Mouse (Mus musculus): ENCODE measurements around the gene Zfp536.

DNA sequence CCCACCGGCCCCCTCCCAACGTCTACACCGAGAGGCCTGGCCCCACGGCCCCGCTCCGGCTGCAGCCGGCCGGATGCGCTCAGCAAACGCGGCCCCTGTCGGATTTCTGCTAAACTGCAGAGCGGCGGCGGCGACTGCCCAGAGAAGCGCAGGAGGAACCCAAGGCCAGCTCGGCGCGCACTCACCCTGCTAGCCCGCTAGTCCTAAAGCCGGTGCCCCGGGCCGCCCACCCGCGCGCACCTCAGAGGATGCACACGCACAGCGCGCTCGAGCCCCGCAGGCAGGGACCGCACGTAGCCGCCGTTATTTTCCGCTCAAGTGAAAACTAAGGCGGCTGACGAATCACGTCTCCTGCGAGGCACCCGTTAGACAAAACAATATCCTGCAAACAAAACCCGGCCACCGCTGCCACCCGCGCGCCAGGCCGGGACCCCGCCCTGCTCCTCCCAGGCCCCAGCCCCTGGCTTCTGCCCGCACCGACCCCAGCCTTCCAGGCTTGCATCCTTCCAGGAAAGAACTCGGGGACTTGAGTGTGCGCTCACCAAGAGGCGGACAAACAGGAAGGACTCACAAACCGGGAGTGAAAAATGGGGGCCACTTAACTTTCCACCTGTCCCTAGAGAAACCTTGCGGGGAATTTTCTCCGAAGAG is 2.9 kb downstream of the Zfp536 start:
- TF ChIP-seq REST (IDR thresholded peaks at IDR 0.05; ENCODE audit: insufficient read depth, insufficient read length), result no peak
- TF ChIP-seq E2F4 (IDR thresholded peaks at IDR 0.05; ENCODE audit: insufficient read depth), result no peak
- no peak for TF ChIP-seq CEBPB (IDR thresholded peaks at IDR 0.05; ENCODE audit: insufficient read depth, poor library complexity, severe bottlenecking)
- TF ChIP-seq POLR2A (IDR thresholded peaks at IDR 0.05; ENCODE audit: insufficient read length, low read depth), result no peak
- no peak for TF ChIP-seq TCF12 (IDR thresholded peaks at IDR 0.05; ENCODE audit: insufficient read depth, poor library complexity, severe bottlenecking)
